Mouse (Mus musculus): ENCODE data around the gene U2surp.

DNA sequence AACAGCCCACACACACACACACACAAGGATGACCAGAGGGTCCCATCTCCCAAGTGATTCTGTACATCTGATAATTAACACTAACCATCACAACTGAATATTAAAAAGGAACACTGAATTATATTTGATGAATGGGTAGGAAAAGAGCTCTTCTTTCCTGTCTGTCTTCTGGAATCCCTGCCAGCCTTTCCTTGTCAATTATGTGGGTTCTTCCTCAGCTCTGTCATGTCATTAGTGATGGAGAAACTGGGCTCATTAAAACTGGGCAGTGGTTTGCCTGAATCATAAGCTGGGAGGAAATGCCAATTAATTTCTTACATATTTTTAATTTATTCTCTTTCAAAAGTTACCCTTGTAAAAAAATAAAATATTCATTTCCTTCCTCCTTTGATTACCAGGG, 29.4 kb upstream of the U2surp start:
- TF ChIP-seq POLR2A (IDR thresholded peaks at IDR 0.05; ENCODE audit: insufficient read length, low read depth) (no peak), MYOG (IDR thresholded peaks at IDR 0.05; ENCODE audit: control insufficient read depth in 1 of 3, insufficient read depth in 1 of 3, insufficient read length in 2 of 3, low read depth in 2 of 3) (no peak), REST (IDR thresholded peaks at IDR 0.05; ENCODE audit: insufficient read depth, insufficient read length) (no peak), USF1 (IDR thresholded peaks at IDR 0.05; ENCODE audit: low read depth) (no peak), MAX (IDR thresholded peaks at IDR 0.05; ENCODE audit: low read depth) (no peak)

Measured in myocyte (in vitro differentiated cells).